Mouse (Mus musculus): ENCODE data around the gene Cggbp1. TPM values are rescaled to one million over a fixed set of nuclear protein-coding genes. Genes with fewer than 3 reads are reported as not detected.
A peak's percentile ranks its signal among the peaks of the same experiment; 100 is the strongest.

Cggbp1 gene
- polyA plus RNA-seq, 1 experiment from 2014 or later = 124 TPM

GRCm38 (mm10) chr16:64841481-64842373, 10.1 kb upstream of the Cggbp1 start:
- DNase-seq (ENCODE audit: low spot score, missing footprints) (no peak), ATAC-seq (ENCODE audit: low FRiP score) (no peak)
- H3K4me1 ChIP-seq (ENCODE audit: control insufficient read depth, insufficient read depth, low read length) = no peaks in the 10 kb centered on the region
- no peaks in the 10 kb centered on the region for H3K27me3 ChIP-seq (ENCODE audit: control insufficient read depth, insufficient read depth, low read length)
- H3K36me3 ChIP-seq (ENCODE audit: control insufficient read depth, insufficient read depth, low read length) = no peaks in the 10 kb centered on the region
- WGBS = 82% methylated on average over 5 of the region's 5 CpGs
- no peak overlapping the region for H3K9ac ChIP-seq (ENCODE audit: low read length)
- no peaks in the 10 kb centered on the region for H3K9me3 ChIP-seq (ENCODE audit: control insufficient read depth, low read length)
- no peak overlapping the region for H3K4me2 ChIP-seq
- no peak overlapping the region for H3K27ac ChIP-seq (ENCODE audit: low read depth, low read length)
- no peak overlapping the region for H3K4me3 ChIP-seq (ENCODE audit: low read depth, low read length)

- Histone ChIP-seq H3K9me3 (ENCODE audit: control insufficient read depth, low read length) (no peaks in the 10 kb centered on the region), H3K36me3 (ENCODE audit: control insufficient read depth, insufficient read depth, low read length) (no peaks in the 10 kb centered on the region), H3K9ac (ENCODE audit: low read length) (no peak overlapping the region), H3K27me3 (ENCODE audit: control insufficient read depth, insufficient read depth, low read length) (no peaks in the 10 kb centered on the region), H3K27ac (ENCODE audit: low read depth, low read length) (no peak overlapping the region), H3K4me3 (ENCODE audit: low read depth, low read length) (no peak overlapping the region), H3K4me2 (no peak overlapping the region), H3K4me1 (ENCODE audit: control insufficient read depth, insufficient read depth, low read length) (no peaks in the 10 kb centered on the region)
- no peak for DNase-seq (ENCODE audit: low spot score, missing footprints)
- WGBS = 96% methylated on average over 3 of the region's 3 CpGs
- no peak for ATAC-seq (ENCODE audit: low FRiP score)
These were observed 9.4 kb upstream of the Cggbp1 start for GRCm38 (mm10) chr16:64842374-64842729.

GRCm38 (mm10) chr16:64845947-64846346, 5.8 kb upstream of the Cggbp1 start:
- no peak overlapping the region for H3K27ac ChIP-seq (ENCODE audit: low read depth, low read length)
- no peaks in the 10 kb centered on the region for H3K27me3 ChIP-seq (ENCODE audit: control insufficient read depth, insufficient read depth, low read length)
- no peak overlapping the region for H3K4me2 ChIP-seq
- WGBS = 87% methylated on average over 8 of the region's 8 CpGs
- peaks cover 2% of the 10 kb centered on the region for H3K4me1 ChIP-seq (ENCODE audit: control insufficient read depth, insufficient read depth, low read length)
- no peak overlapping the region for H3K4me3 ChIP-seq (ENCODE audit: low read depth, low read length)
- DNase-seq (ENCODE audit: low spot score, missing footprints) (no peak), ATAC-seq (ENCODE audit: low FRiP score) (no peak)
- H3K9ac ChIP-seq (ENCODE audit: low read length) = no peak overlapping the region
- H3K36me3 ChIP-seq (ENCODE audit: control insufficient read depth, insufficient read depth, low read length) = no peaks in the 10 kb centered on the region
- no peaks in the 10 kb centered on the region for H3K9me3 ChIP-seq (ENCODE audit: control insufficient read depth, low read length)

- peaks cover 9% of the 10 kb centered on the region for H3K4me1 ChIP-seq (ENCODE audit: control insufficient read depth, insufficient read depth, low read length)
- no peaks in the 10 kb centered on the region for H3K27me3 ChIP-seq (ENCODE audit: control insufficient read depth, insufficient read depth, low read length)
- H3K4me3 ChIP-seq (ENCODE audit: low read depth, low read length) = peak overlapping the region; percentile 94
- peak overlapping the region; percentile 90 for H3K4me2 ChIP-seq
- peak overlapping the region; percentile 92 for H3K27ac ChIP-seq (ENCODE audit: low read depth, low read length)
- ATAC-seq (ENCODE audit: low FRiP score) = peak; percentile 3
- H3K9ac ChIP-seq (ENCODE audit: low read length) = peak overlapping the region; percentile 88
- 5% methylated on average over 16 of the region's 16 CpGs for WGBS
- DNase-seq (ENCODE audit: low spot score, missing footprints) = peak; percentile 92
- no peaks in the 10 kb centered on the region for H3K9me3 ChIP-seq (ENCODE audit: control insufficient read depth, low read length)
- no peaks in the 10 kb centered on the region for H3K36me3 ChIP-seq (ENCODE audit: control insufficient read depth, insufficient read depth, low read length)
These were observed 1.3 kb upstream of the Cggbp1 start for GRCm38 (mm10) chr16:64850287-64851084.

GRCm38 (mm10) chr16:64851085-64851562, 672 bp upstream of the Cggbp1 start:
- ATAC-seq (ENCODE audit: low FRiP score) = peak; percentile 60
- H3K9me3 ChIP-seq (ENCODE audit: control insufficient read depth, low read length) = no peaks in the 10 kb centered on the region
- DNase-seq (ENCODE audit: low spot score, missing footprints) = no peak
- H3K4me3 ChIP-seq (ENCODE audit: low read depth, low read length) = peak overlapping the region; percentile 94
- WGBS = 0% methylated on average over 43 of the region's 45 CpGs
- no peaks in the 10 kb centered on the region for H3K27me3 ChIP-seq (ENCODE audit: control insufficient read depth, insufficient read depth, low read length)
- no peaks in the 10 kb centered on the region; the same call in 1 of the 2 replicates for H3K36me3 ChIP-seq (ENCODE audit: control insufficient read depth, insufficient read depth, low read length)
- peak overlapping the region; percentile 92 for H3K27ac ChIP-seq (ENCODE audit: low read depth, low read length)
- peak overlapping the region; percentile 88 for H3K9ac ChIP-seq (ENCODE audit: low read length)
- peaks cover 9% of the 10 kb centered on the region for H3K4me1 ChIP-seq (ENCODE audit: control insufficient read depth, insufficient read depth, low read length)
- peak overlapping the region; percentile 90 for H3K4me2 ChIP-seq

- no peaks in the 10 kb centered on the region for H3K27me3 ChIP-seq (ENCODE audit: control insufficient read depth, insufficient read depth, low read length)
- H3K27ac ChIP-seq (ENCODE audit: low read depth, low read length) = peak overlapping the region; percentile 92
- H3K4me1 ChIP-seq (ENCODE audit: control insufficient read depth, insufficient read depth, low read length) = peaks cover 9% of the 10 kb centered on the region
- H3K4me2 ChIP-seq = peak overlapping the region; percentile 68
- DNase-seq (ENCODE audit: low spot score, missing footprints) = peak; percentile 91
- under 1% methylated on average over 39 of the region's 53 CpGs for WGBS
- peak overlapping the region; percentile 94 for H3K4me3 ChIP-seq (ENCODE audit: low read depth, low read length)
- H3K36me3 ChIP-seq (ENCODE audit: control insufficient read depth, insufficient read depth, low read length) = no peaks in the 10 kb centered on the region; the same call in 1 of the 2 replicates
- peak overlapping the region; percentile 90 for H3K9ac ChIP-seq (ENCODE audit: low read length)
- H3K9me3 ChIP-seq (ENCODE audit: control insufficient read depth, low read length) = no peaks in the 10 kb centered on the region
- ATAC-seq (ENCODE audit: low FRiP score) = no peak
These were observed 660 bp downstream of the Cggbp1 start for GRCm38 (mm10) chr16:64852441-64852871.

GRCm38 (mm10) chr16:64852891-64853290, 1.1 kb downstream of the Cggbp1 start:
- ATAC-seq (ENCODE audit: low FRiP score) = no peak
- H3K4me3 ChIP-seq (ENCODE audit: low read depth, low read length) = peak overlapping the region; percentile 94
- peak overlapping the region; percentile 68 for H3K4me2 ChIP-seq
- no peaks in the 10 kb centered on the region for H3K9me3 ChIP-seq (ENCODE audit: control insufficient read depth, low read length)
- H3K36me3 ChIP-seq (ENCODE audit: control insufficient read depth, insufficient read depth, low read length) = no peaks in the 10 kb centered on the region; the same call in 1 of the 2 replicates
- 9% methylated on average over 14 of the region's 14 CpGs for WGBS
- H3K4me1 ChIP-seq (ENCODE audit: control insufficient read depth, insufficient read depth, low read length) = peaks cover 9% of the 10 kb centered on the region
- no peaks in the 10 kb centered on the region for H3K27me3 ChIP-seq (ENCODE audit: control insufficient read depth, insufficient read depth, low read length)
- H3K27ac ChIP-seq (ENCODE audit: low read depth, low read length) = no peak overlapping the region; the same call in 1 of the 2 replicates
- no peak for DNase-seq (ENCODE audit: low spot score, missing footprints)
- peak overlapping the region; percentile 90 for H3K9ac ChIP-seq (ENCODE audit: low read length)

GRCm38 (mm10) chr16:64856946-64857345, 5.2 kb downstream of the Cggbp1 start:
- H3K27me3 ChIP-seq (ENCODE audit: control insufficient read depth, insufficient read depth, low read length) = no peaks in the 10 kb centered on the region
- ATAC-seq (ENCODE audit: low FRiP score) (no peak), DNase-seq (ENCODE audit: low spot score, missing footprints) (no peak)
- no peaks in the 10 kb centered on the region; the same call in 1 of the 2 replicates for H3K36me3 ChIP-seq (ENCODE audit: control insufficient read depth, insufficient read depth, low read length)
- 85% methylated on average over 3 of the region's 3 CpGs for WGBS
- no peak overlapping the region for H3K9ac ChIP-seq (ENCODE audit: low read length)
- no peak overlapping the region for H3K4me2 ChIP-seq
- H3K27ac ChIP-seq (ENCODE audit: low read depth, low read length) = no peak overlapping the region
- peaks cover 7% of the 10 kb centered on the region for H3K4me1 ChIP-seq (ENCODE audit: control insufficient read depth, insufficient read depth, low read length)
- H3K9me3 ChIP-seq (ENCODE audit: control insufficient read depth, low read length) = no peaks in the 10 kb centered on the region
- no peak overlapping the region for H3K4me3 ChIP-seq (ENCODE audit: low read depth, low read length)
